Mouse (Mus musculus): ENCODE measurements at regions not wholly inside any gene's neighbourhood (a gene's known extent, or its start where the extent isn't known, plus 50 kb on each side); places are given as distances from the start of the nearest gene placed in this dataset.

DNA sequence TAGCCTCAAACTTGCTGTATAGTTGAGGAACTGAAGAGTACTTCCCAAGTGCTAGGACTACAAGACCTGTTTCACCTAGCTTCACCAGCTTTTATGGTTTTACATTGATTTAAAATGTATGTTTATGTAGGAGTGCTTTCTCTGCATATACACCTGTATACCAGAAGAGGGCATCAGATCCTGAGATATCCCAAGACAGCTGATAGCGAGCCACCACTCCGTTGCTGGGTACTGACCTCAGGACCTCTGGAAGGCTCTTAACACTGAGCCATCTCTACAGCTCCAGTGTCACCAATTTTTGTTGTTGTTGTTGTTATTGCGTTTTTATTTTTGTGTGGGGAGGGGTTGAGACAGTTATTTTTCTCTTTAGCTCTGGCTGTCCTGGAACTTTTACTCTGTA is 55.9 kb upstream of the Ddx3x start:
- DNase-seq (ENCODE audit: low spot score in 2 of 2): no peak

DNA sequence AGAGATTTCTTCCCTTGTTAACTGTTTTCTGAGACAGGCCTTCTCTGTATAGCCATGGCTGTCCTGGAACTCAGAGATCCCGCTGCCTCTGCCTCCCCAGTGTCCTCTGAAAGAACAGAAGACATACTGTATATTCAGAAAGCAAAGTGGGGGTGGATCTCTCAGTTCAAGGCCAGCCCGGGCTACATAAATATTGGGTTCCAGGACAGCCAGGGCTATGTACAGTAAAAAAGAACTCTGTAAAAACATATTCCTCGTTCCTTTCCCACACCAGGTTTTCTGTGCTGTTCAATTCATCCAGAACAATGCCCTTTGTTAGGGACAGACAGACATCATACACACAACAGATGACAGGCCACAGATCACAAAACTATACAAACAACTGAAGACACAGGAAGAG is 54.3 kb upstream of the Ddx3x start:
- DNase-seq (ENCODE audit: low spot score in 2 of 2): no peak

DNA sequence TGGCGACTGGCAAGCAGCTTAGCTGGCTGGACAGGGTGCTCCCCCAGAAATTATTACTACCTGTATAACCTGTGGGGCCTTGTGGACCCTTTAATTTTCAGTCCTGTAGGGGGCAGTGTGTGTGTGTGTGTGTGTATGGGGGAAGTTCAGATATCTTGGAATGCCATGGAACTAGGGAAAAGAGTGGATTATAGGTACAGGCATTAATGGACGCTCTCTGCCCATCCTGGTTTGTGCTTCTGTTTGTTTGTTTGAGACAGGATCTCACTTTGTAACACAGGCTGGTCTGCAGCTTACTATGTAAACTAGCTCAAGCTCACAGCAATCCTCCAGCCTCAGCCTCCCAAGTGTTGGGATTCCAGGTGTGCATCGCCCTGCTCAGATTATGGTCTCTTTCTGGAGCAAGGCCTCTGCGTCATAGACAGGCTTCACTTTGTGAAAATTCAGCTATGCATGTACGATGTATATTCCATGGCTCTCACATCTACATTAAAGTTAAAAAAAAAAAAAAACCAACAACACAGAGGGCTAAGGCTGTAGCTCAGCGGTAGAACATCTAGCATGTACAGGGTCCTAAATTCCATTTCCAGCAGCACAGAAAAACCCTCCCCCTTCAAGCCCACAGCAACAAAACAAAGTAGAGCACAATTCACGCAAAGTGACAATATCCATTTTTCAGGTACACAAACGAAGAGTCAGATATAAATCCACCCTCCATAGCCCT is 50.7 kb upstream of the Ddx3x start:
- DNase-seq (ENCODE audit: low spot score in 2 of 2): no peak

DNA sequence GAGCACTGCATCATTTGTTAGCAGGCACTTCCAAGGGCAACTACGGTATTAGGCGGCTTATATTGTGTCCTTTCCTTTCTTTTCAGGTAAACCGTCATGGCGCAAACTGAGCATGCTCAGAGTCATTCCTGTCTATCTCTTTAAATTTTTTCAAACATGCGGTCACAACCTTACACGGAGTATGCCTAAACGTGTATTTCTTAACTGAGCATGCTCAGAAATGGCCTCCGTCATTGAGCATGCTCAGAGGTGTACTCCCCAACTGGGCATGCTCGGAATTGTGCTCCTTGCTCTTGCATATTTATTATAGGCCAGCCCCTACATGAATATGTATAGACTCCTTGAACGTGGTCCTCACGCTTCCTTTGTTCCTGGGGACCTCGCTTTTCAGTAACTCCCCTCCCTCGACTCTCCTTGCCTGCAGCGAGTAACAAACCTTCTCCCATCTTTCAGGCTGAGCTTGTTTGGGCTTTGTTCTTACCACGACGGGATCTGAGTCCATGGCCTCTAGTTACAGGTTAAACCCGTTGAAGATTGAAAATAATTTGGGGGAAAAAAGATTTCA is 50.1 kb upstream of the Ddx3x start:
- peak; percentile 73 to 76 for DNase-seq (ENCODE audit: low spot score in 2 of 2)
